In genomic region chr10:69930503-69930902, GRCm38 (mm10) we compare ENCODE assay signal across 12 mouse cellular contexts.
A peak's percentile ranks its signal among the peaks of the same experiment; 100 is the strongest.
DNase-seq lines count a peak whose midpoint lies in the region.
"Had no signal": no experiment of that assay in that cellular context is flagged by ENCODE, and none has a peak within 500 bp of the region (broad histone marks: within the 10 kb centered on the region; RNA-seq: fewer than 3 reads in every experiment).

No protein-coding gene starts in this region.

- peak; percentile 37 for DNase-seq in gastrocnemius, postnatal 25 days
- no peak for DNase-seq in gastrocnemius, postnatal 14 days
- DNase-seq in urinary bladder, postnatal 36 days (ENCODE audit: low spot score in 2 of 2) = peak; percentile 45 to 55
- no peak for DNase-seq in urinary bladder, adult 2 months (ENCODE audit: low spot score)
- DNase-seq in lung, postnatal 25 days (ENCODE audit: low spot score) = peak; percentile 67
- DNase-seq in testis, postnatal 10 days (ENCODE audit: low spot score) = no peak
- no peak for DNase-seq in cerebellum, adult 8-10 months
- no peak for DNase-seq in left cerebral cortex, postnatal 14 days (ENCODE audit: low spot score in 2 of 2)
- DNase-seq: cerebellum, adult 11-12 months; heart, postnatal 14 days; kidney, adult 11 months; kidney, postnatal 10 days had no signal

- intact Hi-C loops in gastrocnemius, postnatal 14 days (cut with DNase I; ENCODE audit: low total_unique reads) = no loop called here
- intact Hi-C loops in left cerebral cortex, postnatal 14 days (cut with DNase I) = no loop called here

Comparison
In these comparisons a context has a peak if more than half of its experiments do, and no peak if none do; other contexts are left out.
1. DNase-seq: peak in gastrocnemius, postnatal 25 days (single experiment), urinary bladder, postnatal 36 days (2 of 2) and lung, postnatal 25 days (single experiment); none in gastrocnemius, postnatal 14 days (single experiment), urinary bladder, adult 2 months (single experiment), testis, postnatal 10 days (single experiment), cerebellum, adult 8-10 months (single experiment) and left cerebral cortex, postnatal 14 days (0 of 2).